Mouse (Mus musculus) retina, postnatal 1 day (tissue): ENCODE data around the gene Ppp1r26.
"Not testable (repeated sequence)": the region's sequence is repeated elsewhere in the genome, so short reads cannot be mapped to it uniquely, and the experiment has no call there.

Source experiments
- DNase-seq: peaks from one replicate; pipeline ENCODE4 v3.0.0-alpha.2; 2012

The Ppp1r26 gene

GRCm38 (mm10) chr2:28446181-28446514, 452 bp upstream of the Ppp1r26 start:
- no peak for DNase-seq

GRCm38 (mm10) chr2:28447315-28447670, 693 bp downstream of the Ppp1r26 start:
- peak; percentile 48 for DNase-seq

- no peak for DNase-seq
These were observed 5.1 kb downstream of the Ppp1r26 start for GRCm38 (mm10) chr2:28451663-28452062.

- no peak for DNase-seq
These were observed 6.9 kb downstream of the Ppp1r26 start for GRCm38 (mm10) chr2:28453539-28453938.

GRCm38 (mm10) chr2:28456616-28457015, 10.0 kb downstream of the Ppp1r26 start:
- DNase-seq: no peak

GRCm38 (mm10) chr2:28463919-28464318, 17.3 kb downstream of the Ppp1r26 start:
- DNase-seq: peak; percentile 55

- no peak for DNase-seq
These were observed 18.3 kb downstream of the Ppp1r26 start for GRCm38 (mm10) chr2:28464919-28465318.

- DNase-seq: peak; percentile 85
These were observed 19.4 kb downstream of the Ppp1r26 start, which contains the start of gene 1700007K13Rik for GRCm38 (mm10) chr2:28465836-28466518. TSS of gene 1700007K13Rik (minus strand) at chr2:28466332.

GRCm38 (mm10) chr2:28467860-28468485, 21.4 kb downstream of the Ppp1r26 start, which contains the start of gene Mrps2:
TSS of gene Mrps2 (plus strand) at chr2:28468066.
- peak; percentile 94 for DNase-seq

GRCm38 (mm10) chr2:28468486-28469225, 22.1 kb downstream of the Ppp1r26 start:
- DNase-seq: no peak

- DNase-seq: no peak
These were observed 22.9 kb downstream of the Ppp1r26 start for GRCm38 (mm10) chr2:28469461-28469860.

GRCm38 (mm10) chr2:28470591-28470990, 24.0 kb downstream of the Ppp1r26 start:
- no peak for DNase-seq

- not testable (repeated sequence) for DNase-seq
These were observed 25.4 kb downstream of the Ppp1r26 start for GRCm38 (mm10) chr2:28472011-28472410.

GRCm38 (mm10) chr2:28477993-28478392, 31.4 kb downstream of the Ppp1r26 start:
- not testable (repeated sequence) for DNase-seq

GRCm38 (mm10) chr2:28479208-28480204, 32.9 kb downstream of the Ppp1r26 start:
- DNase-seq: no peak

GRCm38 (mm10) chr2:28483861-28484260, 37.3 kb downstream of the Ppp1r26 start:
- DNase-seq: no peak

GRCm38 (mm10) chr2:28494521-28494920, 47.9 kb downstream of the Ppp1r26 start:
- no peak for DNase-seq

GRCm38 (mm10) chr2:28495207-28495756, 48.7 kb downstream of the Ppp1r26 start:
- no peak for DNase-seq

- DNase-seq: no peak
These were observed 49.4 kb downstream of the Ppp1r26 start for GRCm38 (mm10) chr2:28495801-28496595.

GRCm38 (mm10) chr2:28496671-28497070, 50.1 kb downstream of the Ppp1r26 start, which contains the start of gene Gbgt1:
TSS of gene Gbgt1 (plus strand) at chr2:28496891.
- no peak for DNase-seq

GRCm38 (mm10) chr2:28497561-28497960, 51.0 kb downstream of the Ppp1r26 start:
- DNase-seq: no peak
